Mouse (Mus musculus): ENCODE results near the gene Lmntd2. TPM values are rescaled to one million over a fixed set of nuclear protein-coding genes. Genes with fewer than 3 reads are reported as not detected.
A peak's percentile ranks its signal among the peaks of the same experiment; 100 is the strongest.

Gene Lmntd2
- polyA plus RNA-seq, 1 experiment from 2014 or later: 1.8 TPM

GRCm38 (mm10) chr7:141222696-141223215 is 8.9 kb upstream of the Lmntd2 start:
- Histone ChIP-seq H3K4me1 (replicated peaks) (peaks cover 25% of the 10 kb centered on the region), H3K4me3 (replicated peaks) (no peak overlapping the region)

GRCm38 (mm10) chr7:141222126-141222467 is 8.2 kb upstream of the Lmntd2 start:
- peaks cover 19% of the 10 kb centered on the region for H3K36me3 ChIP-seq
- peak overlapping the region; percentile 71 for H3K4me2 ChIP-seq (replicated peaks)
- ATAC-seq: no peak
- 0 out of 2 replicates have a peak, but pooled peaks cover 2% of the 10 kb centered on the region for H3K9me3 ChIP-seq
- peaks cover 30% of the 10 kb centered on the region for H3K4me1 ChIP-seq (replicated peaks)
- peak overlapping the region; percentile 54 for H3K9ac ChIP-seq (replicated peaks)
- 13% methylated on average over 8 of the region's 8 CpGs for WGBS
- H3K27ac ChIP-seq: peak overlapping the region; percentile 78
- no peaks in the 10 kb centered on the region for H3K27me3 ChIP-seq
- peak overlapping the region; percentile 44 for H3K4me3 ChIP-seq (replicated peaks)

More at GRCm38 (mm10) chr7:141222696-141223215, 8.9 kb upstream of the Lmntd2 start:
- no peak for ATAC-seq
- peak overlapping the region; percentile 78; the same call in 1 of the 2 replicates for H3K27ac ChIP-seq
- H3K27me3 ChIP-seq: no peaks in the 10 kb centered on the region
- 0 out of 2 replicates have a peak, but pooled peaks cover 2% of the 10 kb centered on the region for H3K9me3 ChIP-seq
- H3K9ac ChIP-seq (replicated peaks): peak overlapping the region; percentile 54; the same call in 1 of the 2 replicates
- H3K4me2 ChIP-seq (replicated peaks): peak overlapping the region; percentile 71
- H3K36me3 ChIP-seq: peaks cover 13% of the 10 kb centered on the region
- 93% methylated on average over 4 of the region's 4 CpGs for WGBS

- Histone ChIP-seq H3K27ac (peak overlapping the region; percentile 78), H3K9ac (replicated peaks) (peak overlapping the region; percentile 62), H3K4me2 (replicated peaks) (peak overlapping the region; percentile 71), H3K9me3 (no peaks in the 10 kb centered on the region), H3K4me1 (replicated peaks) (peaks cover 36% of the 10 kb centered on the region), H3K4me3 (replicated peaks) (peak overlapping the region; percentile 44), H3K27me3 (no peaks in the 10 kb centered on the region), H3K36me3 (peaks cover 19% of the 10 kb centered on the region)
- WGBS: 2% methylated on average over 43 of the region's 44 CpGs
- ATAC-seq: peak; percentile 98
These were observed 7.6 kb upstream of the Lmntd2 start for GRCm38 (mm10) chr7:141221249-141222125.

GRCm38 (mm10) chr7:141220377-141220776 is 6.5 kb upstream of the Lmntd2 start:
- Histone ChIP-seq H3K9ac (replicated peaks) (0 out of 2 replicates have a peak overlapping the region, but pooled peaks have one; percentile 15), H3K36me3 (peaks cover 19% of the 10 kb centered on the region), H3K27ac (no peak overlapping the region), H3K4me1 (replicated peaks) (peaks cover 40% of the 10 kb centered on the region), H3K4me3 (replicated peaks) (no peak overlapping the region), H3K9me3 (no peaks in the 10 kb centered on the region), H3K4me2 (replicated peaks) (no peak overlapping the region), H3K27me3 (no peaks in the 10 kb centered on the region)
- no peak for ATAC-seq
- WGBS: 81% methylated on average over 1 of the region's 1 CpGs

- no peak for ATAC-seq
- Histone ChIP-seq H3K9ac (replicated peaks) (no peak overlapping the region), H3K4me1 (replicated peaks) (peaks cover 46% of the 10 kb centered on the region), H3K9me3 (no peaks in the 10 kb centered on the region), H3K27me3 (no peaks in the 10 kb centered on the region), H3K4me2 (replicated peaks) (no peak overlapping the region), H3K36me3 (peaks cover 19% of the 10 kb centered on the region), H3K27ac (no peak overlapping the region), H3K4me3 (replicated peaks) (no peak overlapping the region)
- WGBS: 100% methylated on average over 1 of the region's 1 CpGs
These were observed 5.7 kb upstream of the Lmntd2 start for GRCm38 (mm10) chr7:141219558-141220099.

GRCm38 (mm10) chr7:141218557-141219133 is 4.8 kb upstream of the Lmntd2 start:
- Histone ChIP-seq H3K9me3 (no peaks in the 10 kb centered on the region), H3K9ac (replicated peaks) (no peak overlapping the region), H3K4me1 (replicated peaks) (peaks cover 50% of the 10 kb centered on the region), H3K27me3 (no peaks in the 10 kb centered on the region), H3K4me2 (replicated peaks) (no peak overlapping the region), H3K4me3 (replicated peaks) (no peak overlapping the region), H3K36me3 (peaks cover 19% of the 10 kb centered on the region), H3K27ac (no peak overlapping the region)
- WGBS: 96% methylated on average over 5 of the region's 5 CpGs
- ATAC-seq: no peak

GRCm38 (mm10) chr7:141218141-141218540 is 4.3 kb upstream of the Lmntd2 start:
- no peak for ATAC-seq
- Histone ChIP-seq H3K4me3 (replicated peaks) (no peak overlapping the region), H3K4me1 (replicated peaks) (peaks cover 50% of the 10 kb centered on the region), H3K4me2 (replicated peaks) (no peak overlapping the region), H3K27me3 (no peaks in the 10 kb centered on the region), H3K27ac (no peak overlapping the region), H3K9ac (replicated peaks) (no peak overlapping the region), H3K9me3 (no peaks in the 10 kb centered on the region), H3K36me3 (peaks cover 19% of the 10 kb centered on the region)
- 83% methylated on average over 3 of the region's 3 CpGs for WGBS

- no peak overlapping the region for H3K27ac ChIP-seq
- H3K36me3 ChIP-seq: peaks cover 19% of the 10 kb centered on the region
- no peak overlapping the region for H3K4me2 ChIP-seq (replicated peaks)
- H3K9me3 ChIP-seq: no peaks in the 10 kb centered on the region
- no peak overlapping the region for H3K4me3 ChIP-seq (replicated peaks)
- peaks cover 47% of the 10 kb centered on the region for H3K4me1 ChIP-seq (replicated peaks)
- no peak overlapping the region for H3K9ac ChIP-seq (replicated peaks)
- WGBS: 90% methylated on average over 17 of the region's 17 CpGs
- H3K27me3 ChIP-seq: no peaks in the 10 kb centered on the region
- ATAC-seq: no peak
These were observed 3.6 kb upstream of the Lmntd2 start for GRCm38 (mm10) chr7:141217343-141218013.

- H3K4me3 ChIP-seq (replicated peaks): peak overlapping the region; percentile 70; the same call in 1 of the 2 replicates
- H3K27ac ChIP-seq: no peak overlapping the region
- peak overlapping the region; percentile 73; the same call in 1 of the 2 replicates for H3K9ac ChIP-seq (replicated peaks)
- H3K36me3 ChIP-seq: peaks cover 19% of the 10 kb centered on the region
- 91% methylated on average over 11 of the region's 11 CpGs for WGBS
- no peaks in the 10 kb centered on the region for H3K27me3 ChIP-seq
- peak overlapping the region; percentile 91 for H3K4me2 ChIP-seq (replicated peaks)
- no peaks in the 10 kb centered on the region for H3K9me3 ChIP-seq
- H3K4me1 ChIP-seq (replicated peaks): peaks cover 41% of the 10 kb centered on the region
- ATAC-seq: no peak
These were observed 3.0 kb upstream of the Lmntd2 start for GRCm38 (mm10) chr7:141216894-141217293.

GRCm38 (mm10) chr7:141215880-141216733 is 2.2 kb upstream of the Lmntd2 start:
- no peaks in the 10 kb centered on the region for H3K27me3 ChIP-seq
- under 1% methylated on average over 42 of the region's 42 CpGs for WGBS

More at GRCm38 (mm10) chr7:141215880-141216733, 2.2 kb upstream of the Lmntd2 start:
- Histone ChIP-seq H3K27ac (peak overlapping the region; percentile 66), H3K4me2 (replicated peaks) (peak overlapping the region; percentile 91), H3K9me3 (no peaks in the 10 kb centered on the region), H3K9ac (replicated peaks) (peak overlapping the region; percentile 73), H3K36me3 (peaks cover 19% of the 10 kb centered on the region), H3K4me3 (replicated peaks) (peak overlapping the region; percentile 70), H3K4me1 (replicated peaks) (peaks cover 36% of the 10 kb centered on the region)
- ATAC-seq: peak; percentile 69; the same call in 1 of the 2 replicates
